Mouse (Mus musculus): ENCODE data around the gene Kcnh2.

Kcnh2 gene

DNA sequence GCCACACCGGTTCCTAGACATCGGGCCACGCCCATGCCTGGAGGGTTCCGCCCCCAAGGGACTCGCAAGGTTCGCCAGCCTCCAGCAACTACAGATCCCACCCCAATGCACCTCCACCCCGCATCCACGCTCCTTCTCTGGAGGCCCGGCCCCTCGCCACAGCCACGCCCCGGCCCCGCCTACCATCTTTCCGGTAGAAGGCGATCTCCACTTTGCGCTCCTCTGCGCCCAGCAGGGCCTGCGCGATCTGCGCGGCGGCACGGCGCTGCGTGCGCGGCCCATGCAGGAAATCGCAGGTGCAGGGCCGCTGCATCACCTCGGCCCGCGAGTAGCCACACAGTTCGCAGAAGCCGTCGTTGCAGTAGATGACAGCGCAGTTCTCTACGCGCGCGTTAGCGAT lies 3.3 kb downstream of the Kcnh2 start:
- in situ Hi-C loops (cut with MboI, MseI), result no loop called here

DNA sequence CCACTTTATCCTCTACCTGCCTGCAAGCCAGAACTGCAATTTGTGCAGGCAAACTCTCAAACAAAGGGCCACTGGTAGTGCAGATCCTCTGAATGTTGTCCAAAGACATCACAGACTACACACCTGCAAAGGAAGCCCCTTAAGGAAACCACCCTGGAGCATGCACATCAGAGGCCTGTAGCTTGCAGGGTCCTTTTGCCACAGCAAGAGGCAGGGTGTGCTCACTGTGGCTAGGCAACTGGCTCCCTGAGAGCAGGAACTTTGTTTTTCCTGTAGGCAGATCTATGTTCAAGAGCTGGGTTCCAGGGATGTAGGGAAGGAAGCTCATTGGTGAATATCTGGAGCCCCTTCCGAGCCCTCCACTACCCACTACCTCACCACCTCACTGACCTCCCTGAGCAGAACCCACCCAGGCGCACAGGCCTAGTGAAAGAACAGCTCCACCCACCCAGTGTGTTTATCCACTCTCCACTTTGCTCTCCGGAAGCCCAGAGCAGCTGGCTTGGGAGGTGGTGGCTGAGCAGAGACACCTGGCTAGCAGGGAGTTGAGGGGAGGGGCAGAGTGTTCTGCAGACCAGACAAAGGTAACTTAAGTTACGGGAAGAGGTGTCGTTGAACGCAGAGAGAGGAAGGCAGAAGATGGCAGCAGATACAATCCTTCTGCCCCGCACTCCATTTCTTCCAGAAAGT lies 4.1 kb downstream of the Kcnh2 start:
- in situ Hi-C loops (cut with MboI, MseI), result no loop called here

DNA sequence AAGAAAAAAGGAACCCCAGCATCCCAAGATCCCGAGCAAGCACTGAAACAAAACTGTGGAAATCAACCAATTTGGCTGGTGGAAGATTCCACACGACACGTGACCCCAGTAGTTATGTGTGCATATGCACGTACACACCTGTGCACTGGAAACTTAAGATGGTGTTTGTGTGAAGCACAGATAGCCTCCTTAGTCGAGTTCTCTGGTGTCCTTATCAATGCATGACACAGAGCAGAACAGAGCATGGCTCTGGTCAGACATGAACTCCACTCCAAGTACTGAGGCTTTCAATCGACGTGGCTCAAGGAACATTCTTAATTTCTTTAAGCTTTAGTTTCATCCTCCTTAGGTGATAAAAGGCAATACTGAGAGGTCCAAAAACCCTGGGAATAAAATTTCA lies 5.1 kb downstream of the Kcnh2 start:
- in situ Hi-C loops (cut with MboI, MseI), result no loop called here

DNA sequence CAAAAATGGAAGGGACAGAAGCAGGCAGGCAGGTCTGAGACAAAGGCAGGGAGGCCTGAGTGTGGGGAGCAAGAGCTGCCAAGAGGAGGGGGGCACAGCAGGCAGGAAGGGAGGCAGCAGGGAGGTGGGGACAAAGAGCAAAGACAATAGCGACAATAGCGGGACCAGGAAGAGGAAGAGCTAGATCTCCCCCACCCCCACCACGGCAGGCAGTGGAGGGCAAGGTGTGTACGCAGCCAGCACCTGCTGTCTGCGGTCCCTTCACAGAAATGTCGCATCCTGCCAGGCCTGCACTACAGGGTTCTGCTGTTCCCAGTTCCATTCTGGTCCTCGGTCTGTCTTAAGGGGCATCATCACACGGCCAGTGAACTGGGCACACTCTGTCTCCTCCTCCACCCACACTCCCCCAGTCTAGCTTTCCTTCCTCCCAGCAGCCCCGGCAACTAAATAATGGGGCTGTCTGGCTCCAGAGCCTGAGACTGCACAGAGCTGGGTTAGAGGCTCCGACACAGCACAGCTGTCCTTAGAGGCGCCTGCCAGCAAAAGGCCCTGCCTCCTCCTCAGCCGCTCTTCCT lies 6.8 kb downstream of the Kcnh2 start:
- in situ Hi-C loops (cut with MboI, MseI), result no loop called here

DNA sequence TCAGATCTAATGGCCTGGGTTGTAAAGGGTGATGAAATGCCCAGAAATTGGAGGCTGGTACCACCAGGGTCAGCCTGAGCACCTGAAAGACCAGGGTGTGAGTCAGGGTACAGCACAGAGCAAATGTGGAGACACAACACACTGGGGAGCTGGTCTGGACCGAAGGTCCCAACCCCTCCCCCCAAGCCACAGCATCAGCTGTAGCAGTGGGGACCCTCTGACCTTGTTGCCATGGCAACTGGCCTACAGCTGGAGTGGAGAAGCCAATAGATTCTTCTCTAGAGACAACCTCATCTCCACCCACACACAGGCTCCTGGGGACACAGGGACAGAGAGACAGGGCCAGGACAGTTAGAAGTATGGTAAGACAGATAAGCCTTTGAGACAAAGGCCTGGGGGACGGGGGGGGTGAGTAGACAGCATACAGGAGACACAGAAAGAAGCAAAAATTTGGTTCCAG lies 7.4 kb downstream of the Kcnh2 start:
- in situ Hi-C loops (cut with MboI, MseI), result no loop called here

DNA sequence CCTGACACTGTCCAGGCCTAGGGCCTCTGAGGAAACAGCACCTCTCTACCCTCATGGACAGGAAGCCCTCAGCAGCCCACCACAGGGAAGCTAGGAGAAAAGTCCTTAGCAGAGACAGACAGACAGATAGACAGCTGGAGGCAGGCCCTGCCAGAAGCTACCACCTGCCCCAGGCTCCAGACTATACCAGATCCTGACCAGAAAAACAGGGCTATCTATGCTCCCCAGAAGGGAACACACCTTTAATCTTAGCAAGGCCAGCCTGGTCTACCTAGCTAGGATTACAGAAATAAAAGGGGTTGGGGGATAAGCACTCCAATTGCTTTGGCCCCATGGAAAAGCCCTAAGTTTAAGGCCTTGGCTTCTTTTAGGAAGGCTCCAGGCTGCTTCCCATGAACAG lies 8.0 kb downstream of the Kcnh2 start:
- in situ Hi-C loops (cut with MboI, MseI), result no loop called here

DNA sequence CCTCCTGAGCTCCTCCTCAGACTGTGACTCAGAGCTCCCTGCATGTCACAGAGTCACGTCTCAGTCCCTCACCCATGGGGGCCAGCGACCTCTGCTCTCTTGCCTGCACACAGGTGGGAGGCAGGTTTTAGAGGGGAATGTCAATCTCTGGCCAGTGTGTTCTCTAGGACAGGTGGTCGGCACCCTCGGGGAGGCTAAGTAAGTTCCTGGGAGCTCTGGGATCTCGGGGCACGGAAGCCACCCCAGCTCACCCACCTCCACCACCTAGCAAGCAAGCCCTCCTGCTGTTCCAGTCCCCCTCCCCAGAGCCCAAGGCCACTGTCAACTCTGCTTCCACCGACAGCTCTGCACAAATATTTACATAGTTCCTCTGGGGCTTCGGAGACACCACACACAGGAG lies 8.4 kb downstream of the Kcnh2 start:
- in situ Hi-C loops (cut with MboI, MseI), result no loop called here

DNA sequence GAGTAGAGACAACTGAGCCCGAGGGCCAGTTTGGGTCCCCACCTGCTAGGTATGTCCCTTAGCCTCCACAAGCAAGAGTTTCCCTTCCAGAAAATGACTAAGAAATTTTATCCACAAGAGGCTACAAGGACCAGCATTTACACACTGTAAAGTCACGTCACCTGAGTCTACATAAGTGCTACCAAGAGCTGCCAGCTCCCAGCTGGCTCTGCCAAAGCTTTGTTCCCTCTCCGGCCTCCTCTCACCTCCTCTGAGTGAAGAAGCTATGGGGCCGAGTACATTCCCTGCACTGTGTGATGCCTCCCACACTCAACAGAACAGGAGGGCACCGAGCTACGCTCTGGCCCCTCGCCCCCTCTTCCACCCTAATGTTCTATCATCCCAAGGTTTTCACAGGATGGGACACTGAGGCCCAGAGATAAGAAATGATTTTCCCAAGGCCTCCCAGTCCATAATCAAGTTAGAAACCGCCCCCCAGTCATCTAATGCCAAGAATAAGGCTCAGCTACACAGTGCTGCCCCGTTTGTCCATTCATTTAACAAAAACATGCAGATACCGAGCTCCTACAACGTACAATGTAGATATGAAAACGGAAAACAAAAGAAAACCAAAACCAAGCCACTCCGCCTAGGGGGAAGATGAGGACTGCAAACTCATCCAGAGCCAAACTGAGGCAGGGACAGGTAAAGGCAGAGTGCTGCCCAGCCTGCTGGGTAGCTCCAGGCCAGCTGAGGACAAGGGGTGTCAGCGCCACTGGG lies 9.0 kb downstream of the Kcnh2 start:
- in situ Hi-C loops (cut with MboI, MseI), result no loop called here

DNA sequence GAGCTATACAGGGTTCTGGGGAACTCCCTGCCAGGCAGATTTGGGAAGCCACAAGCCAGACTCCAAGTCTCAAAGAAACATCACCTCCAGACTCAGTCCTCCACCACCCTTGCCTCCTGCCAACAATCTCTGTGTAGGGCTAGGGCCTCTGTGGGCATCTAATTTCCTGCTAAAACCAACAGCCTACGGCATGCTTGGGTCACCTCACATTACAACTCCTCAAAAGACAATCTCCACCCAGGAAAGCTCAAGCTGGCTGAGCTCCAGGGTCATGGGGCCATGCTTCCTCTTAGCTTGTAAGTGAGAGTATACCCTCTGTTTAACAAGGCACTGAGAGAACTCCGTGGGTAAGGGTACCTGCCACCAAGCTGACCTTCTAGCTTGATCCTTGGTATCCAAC lies 13.6 kb downstream of the Kcnh2 start:
- in situ Hi-C loops (cut with MboI, MseI), result no loop called here

DNA sequence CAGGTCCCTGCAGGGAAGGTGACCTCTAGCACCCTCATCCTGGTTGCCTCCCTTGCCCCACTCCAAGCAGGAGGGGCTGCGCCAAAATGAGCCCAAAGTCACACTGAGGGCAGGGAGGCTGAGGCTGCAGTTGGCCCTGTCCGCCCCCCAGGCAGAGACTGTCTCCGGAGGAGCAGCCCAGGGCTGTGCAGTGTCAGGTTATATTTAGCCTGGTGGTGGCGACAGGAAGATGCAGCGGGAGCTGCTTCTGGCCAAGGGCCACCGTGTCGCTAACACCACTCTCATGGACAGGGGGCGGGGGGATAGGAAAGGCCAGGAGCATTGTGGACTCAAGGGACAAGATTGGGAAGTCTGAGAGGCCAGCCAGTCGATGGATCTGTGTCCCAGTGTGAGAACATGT lies 14.0 kb downstream of the Kcnh2 start:
- in situ Hi-C loops (cut with MboI, MseI), result no loop called here

DNA sequence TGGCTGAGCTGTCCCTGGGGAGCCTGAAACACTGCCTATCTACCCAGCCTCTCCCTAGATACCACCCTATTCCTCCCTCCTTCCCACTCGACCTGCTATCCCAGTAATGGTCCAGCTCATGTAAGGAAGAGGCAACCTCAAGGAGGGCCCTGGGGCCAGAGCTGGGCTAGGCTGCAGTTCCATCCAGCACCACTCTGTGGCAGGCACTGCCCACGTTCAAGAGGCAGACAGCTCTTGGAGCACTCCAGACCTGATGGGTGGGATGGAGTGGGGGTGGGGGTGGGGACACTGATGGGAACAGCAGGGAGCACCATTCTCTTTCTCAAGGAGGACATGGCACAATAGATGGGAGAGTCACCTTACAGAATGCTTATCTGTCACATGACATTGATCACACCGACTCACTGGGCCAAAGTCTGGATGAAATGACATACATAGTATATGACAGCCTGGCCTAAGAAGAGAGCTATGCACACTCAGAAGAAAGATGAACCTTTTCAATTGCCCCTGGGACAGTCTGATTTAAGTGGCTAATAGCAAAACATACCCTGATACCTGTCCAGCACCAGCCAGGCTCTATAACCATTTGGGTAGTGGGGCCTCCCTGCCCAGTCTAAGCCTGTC lies 15.4 kb downstream of the Kcnh2 start:
- in situ Hi-C loops (cut with MboI, MseI), result no loop called here

DNA sequence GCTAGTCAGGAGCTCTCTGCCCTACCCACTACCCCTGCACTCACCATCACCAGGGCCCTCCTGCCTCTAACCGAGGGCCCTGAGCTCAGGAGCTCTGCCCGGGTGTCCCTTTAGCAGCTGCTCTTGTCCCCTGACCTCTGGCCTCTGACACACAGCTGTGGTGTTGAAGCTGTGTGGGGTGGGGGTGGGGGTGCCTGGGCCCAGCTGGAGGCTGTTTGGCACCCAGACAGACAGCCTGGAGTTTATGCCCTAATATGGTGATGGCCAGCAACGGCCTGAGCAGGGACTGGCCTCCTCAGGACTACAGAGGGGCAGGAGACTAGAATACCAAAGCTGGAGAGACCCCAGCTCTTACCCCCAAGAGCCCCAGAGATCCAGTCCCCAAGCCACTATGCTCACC lies 16.7 kb downstream of the Kcnh2 start:
- in situ Hi-C loops (cut with MboI, MseI), result no loop called here

DNA sequence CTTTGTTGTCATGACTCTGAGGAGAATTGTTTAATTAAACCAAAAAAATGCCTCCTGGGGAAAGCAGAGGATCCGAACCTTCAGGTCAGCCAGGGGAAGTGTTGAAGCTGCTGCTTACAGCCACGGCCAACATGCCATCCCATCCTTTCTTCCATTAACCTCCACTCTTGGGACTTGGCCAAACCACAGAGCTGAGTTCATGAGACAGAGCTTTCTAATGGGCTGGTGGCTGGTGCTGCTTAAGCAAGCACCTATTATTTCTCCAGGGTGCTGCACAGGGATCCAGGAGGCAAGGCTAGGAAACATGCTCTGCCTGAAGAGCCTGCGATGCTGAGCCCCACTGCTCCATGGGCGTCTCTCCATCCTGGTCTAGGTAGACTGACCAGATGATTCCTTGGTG lies 19.0 kb downstream of the Kcnh2 start:
- in situ Hi-C loops (cut with MboI, MseI), result no loop called here

DNA sequence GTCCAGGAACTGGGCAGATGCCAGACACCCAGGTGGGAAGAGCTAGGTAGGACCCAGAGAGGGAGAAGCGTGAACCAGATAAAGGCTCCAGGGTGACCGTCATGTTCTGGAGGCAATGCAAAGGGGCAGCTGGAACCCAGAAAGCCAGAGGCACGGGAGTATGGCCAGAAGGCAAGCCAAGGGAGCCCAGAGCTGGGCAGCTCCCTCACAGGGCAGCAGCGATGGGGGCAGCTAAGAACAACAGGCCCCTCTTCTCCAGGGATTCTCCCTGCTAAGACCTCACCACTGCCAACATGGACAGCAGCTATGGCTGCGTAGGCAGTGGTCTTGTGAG lies 21.5 kb downstream of the Kcnh2 start:
- in situ Hi-C loops (cut with MboI, MseI), result no loop called here

DNA sequence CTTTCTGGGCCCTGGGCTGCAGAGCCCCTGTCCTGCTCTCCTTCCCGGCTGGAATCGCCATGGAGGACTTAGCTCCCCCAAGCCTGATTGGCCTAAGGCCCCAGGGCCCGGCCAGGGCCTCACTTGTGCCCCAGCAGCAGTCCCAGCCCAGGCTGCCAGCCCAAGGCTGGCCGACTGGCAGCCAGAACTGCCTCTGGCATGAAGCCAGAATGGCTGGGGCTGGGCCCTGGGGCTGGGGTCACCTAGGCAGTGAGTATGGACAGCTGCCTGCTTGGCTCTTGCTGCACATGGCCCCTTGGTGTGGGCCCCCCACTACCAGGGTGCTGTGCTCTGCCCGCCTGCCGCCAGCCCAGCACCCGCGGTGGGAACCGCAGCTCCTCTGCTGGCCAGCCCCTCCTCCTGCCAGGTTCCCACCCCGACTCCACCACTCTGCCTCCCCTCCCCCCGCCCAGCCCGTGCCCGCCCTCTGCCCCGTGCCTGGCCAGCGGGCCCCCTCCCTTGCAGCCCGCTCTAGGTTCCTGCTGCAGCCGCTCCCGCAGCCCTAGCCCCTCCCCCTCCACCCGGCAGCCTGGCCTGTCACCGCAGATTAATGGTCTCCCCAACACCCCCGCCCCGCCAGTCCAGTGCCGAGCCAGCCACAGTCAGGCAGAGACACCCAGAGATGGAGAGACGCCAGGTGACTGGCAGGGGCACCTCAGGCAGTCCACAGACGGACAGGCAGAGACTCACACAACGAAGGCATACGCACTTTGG lies 22.0 kb downstream of the Kcnh2 start:
- in situ Hi-C loops (cut with MboI, MseI), result no loop called here

DNA sequence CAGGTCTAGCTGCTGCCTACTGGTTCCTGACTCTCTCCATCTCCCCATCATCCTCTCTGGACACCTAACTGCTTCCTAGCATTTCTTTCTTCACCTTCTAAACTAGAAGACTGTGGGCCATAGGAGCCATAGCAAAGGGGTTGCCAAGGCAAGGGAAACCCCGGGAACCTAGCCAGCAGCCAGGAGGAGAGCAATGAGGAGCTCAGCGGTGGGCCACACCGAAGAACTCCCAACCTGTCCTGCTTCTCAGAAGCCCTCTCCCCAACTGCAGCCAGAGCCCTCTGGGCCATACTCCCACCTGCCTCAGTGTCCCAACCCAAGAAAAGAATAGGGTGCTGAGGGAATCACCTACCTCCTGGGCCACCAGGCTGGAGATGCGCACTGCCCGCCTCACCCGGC lies 22.6 kb downstream of the Kcnh2 start:
- in situ Hi-C loops (cut with MboI, MseI), result no loop called here

DNA sequence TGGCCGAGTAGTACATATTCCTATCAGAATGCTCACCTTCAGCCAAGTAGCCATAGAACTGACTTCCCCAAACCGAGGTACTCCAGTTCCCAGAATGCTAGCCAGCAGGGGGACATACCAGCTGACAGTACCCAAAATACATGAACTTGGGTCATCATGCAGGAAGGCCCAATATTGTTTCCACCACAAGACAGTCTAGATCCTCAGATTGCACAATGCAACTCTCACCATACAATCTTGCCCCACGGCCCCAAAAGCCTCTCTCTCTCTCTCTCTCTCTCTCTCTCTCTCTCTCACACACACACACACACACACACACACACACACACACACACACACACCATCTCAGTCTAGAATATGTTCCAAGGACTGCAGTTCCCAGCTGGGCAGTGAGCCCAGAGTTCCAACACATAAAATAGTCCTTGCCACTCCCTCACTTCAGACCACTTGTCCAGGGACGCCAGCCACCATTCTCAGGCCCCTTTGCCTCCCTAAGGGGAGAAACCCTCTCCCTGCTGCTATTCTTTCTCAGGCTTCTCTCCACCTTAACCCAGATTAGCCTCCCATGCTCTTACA lies 24.5 kb downstream of the Kcnh2 start:
- in situ Hi-C loops (cut with MboI, MseI), result no loop called here

DNA sequence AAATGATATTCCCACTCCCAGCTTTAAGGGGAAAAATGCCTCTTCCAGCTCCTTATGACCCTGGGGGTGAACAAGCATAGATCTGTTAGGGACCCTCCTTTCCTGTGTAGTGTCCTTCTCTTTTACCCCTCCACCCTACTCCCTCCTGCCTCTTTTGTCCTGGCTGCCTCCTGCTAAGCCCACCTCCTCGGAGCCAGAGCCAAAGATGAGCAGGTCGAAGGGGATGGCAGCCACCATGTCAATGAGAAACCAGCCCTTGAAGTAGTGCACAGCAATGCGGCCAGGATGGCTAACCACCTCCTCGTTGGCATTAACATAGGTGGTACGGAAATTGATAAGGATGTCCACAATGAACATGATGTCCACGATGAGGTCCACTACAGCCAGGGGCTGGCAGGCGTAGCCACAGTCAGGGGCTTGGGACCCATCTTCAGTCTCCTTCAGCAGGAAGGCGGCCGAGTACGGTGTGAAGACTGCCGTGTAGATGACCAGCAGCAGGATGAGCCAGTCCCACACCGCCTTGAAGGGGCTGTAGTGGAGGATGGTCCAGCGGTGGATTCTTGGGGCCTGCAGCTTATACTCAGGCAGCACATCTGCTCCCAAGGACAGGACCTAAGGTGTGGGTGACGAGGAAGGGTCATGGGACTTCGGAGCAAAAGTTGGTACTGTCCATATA lies 25.1 kb downstream of the Kcnh2 start:
- in situ Hi-C loops (cut with MboI, MseI), result no loop called here

DNA sequence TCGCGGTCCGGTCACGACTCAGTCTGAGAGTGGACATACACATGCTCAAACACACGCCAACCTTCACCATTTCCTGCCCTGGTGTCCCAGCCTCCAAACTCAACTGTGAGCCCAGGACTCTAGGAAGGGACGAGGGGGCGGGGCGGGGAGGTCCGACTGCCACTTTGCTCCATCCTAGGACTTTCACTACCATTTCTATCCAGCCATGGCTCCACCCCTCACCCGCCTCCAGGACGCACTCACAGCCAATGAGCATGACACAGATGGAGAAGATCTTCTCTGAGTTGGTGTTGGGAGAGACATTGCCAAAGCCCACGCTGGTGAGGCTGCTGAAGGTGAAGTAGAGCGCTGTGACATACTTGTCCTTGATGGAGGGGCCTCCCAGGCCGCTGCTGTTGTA lies 26.2 kb downstream of the Kcnh2 start:
- in situ Hi-C loops (cut with MboI, MseI), result no loop called here

DNA sequence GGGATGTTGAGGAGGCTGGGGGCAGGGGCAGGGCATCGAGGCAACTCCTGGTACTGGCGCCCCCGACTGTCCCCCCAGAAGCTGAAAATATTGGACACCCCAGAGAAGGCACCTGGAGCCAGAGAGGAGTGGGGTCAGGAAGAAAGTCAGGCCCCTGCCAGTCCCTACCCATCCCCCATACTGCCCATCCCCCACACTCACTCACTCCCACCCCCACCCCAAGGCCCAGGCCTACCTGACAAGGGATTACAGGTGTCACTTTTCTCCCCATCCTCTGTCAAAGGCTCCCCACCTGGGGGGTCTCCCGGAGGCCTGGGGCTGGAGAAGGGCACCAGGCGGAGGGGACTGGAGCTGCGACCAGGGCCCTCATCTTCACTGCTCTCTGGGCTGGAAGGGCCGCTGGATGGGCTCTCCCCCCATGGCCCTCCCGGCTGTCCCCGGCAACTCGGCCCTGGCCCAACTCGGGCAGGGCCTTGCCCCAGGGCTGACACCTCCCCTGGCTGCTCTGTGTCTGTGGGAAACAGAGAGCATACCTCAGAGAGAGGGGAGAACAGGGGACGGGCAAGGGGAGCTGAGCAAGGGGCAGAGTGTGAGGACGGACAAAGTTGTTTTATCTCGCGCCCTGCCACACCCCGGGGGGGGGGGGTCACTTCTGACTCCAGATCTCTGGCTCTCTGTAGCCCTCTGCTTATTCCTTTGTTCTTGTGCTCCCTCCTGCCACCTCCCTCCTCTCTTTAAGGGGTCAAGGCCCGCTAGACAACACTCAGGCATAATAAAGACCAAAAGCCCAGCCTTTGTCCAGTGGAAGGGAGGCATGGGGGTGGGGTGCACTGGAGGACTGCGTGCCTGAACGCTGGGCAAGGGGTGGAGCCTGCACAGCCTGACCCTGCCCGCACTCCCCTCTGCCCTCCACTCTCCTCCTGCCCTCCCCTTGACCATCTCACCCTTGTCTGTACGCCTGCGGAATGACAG lies 29.4 kb downstream of the Kcnh2 start:
- in situ Hi-C loops (cut with MboI, MseI), result no loop called here

Measured in T-helper 2 cell (primary cell).